Mouse (Mus musculus): Measurements from ENCODE around the gene Pja2. TPM values are rescaled to one million over a fixed set of nuclear protein-coding genes. Genes with fewer than 3 reads are reported as not detected.

Pja2 gene
- polyA plus RNA-seq, 1 experiment: 1.8 TPM

DNA sequence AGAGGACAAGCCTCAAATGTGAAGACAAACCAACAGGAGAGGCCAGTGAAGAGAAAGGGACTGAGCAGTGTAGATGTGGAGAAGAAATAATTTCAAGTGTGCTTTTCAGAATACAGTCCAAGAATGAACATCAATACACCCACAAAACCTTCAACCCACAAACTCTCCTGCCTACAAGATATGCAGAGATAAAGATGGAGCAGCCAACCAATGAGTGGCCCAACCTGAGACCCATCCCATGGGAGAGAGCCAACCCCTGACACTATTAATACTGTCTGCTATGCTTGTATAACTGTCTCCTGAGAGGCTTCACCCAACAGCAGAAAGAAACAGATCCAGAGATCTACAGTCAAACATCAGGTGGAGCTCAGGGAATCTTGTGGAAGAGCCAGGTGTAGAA is 16.3 kb downstream of the Pja2 start:
- TF ChIP-seq GATA1 (IDR thresholded peaks at IDR 0.05; ENCODE audit: low read length): no peak

DNA sequence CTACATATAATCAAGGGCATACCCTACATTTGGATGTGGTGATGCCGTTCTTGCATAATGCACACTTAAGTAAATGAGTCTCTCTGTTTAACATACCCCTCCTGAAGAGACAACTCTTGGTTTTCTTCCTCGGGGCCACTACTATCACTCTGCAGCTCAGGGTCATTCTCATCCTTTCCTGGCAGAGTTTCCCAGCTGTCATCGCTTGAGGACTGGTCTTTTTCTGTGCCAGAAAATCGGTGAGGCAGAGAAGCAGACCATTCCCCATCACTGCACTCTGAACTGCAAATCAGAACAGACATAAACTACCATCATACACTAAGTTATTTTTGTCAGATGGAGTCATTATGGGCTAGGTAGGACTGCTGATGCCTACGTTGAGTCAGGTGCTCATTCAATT is 34.1 kb downstream of the Pja2 start:
- TF ChIP-seq GATA1 (IDR thresholded peaks at IDR 0.05; ENCODE audit: low read length): no peak

DNA sequence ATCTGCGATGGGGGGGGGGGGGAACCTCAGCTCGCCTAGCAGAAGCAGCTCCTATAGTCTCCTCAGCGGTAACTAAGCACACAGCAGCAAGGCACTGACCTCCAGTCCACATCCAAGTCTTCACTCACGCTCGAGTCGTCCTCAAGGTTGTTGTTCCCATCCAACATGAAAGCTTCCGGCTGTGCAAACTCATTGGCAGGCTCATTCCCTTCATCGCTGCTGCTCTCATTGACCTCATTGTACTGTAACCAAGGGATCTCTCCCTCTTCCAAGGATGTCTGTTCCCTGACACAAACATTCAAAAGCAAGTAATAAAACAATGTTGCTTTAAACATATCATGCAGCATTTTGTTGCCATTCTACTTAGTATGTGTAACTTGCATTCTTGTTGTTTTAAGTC is 39.0 kb downstream of the Pja2 start:
- no peak for TF ChIP-seq GATA1 (IDR thresholded peaks at IDR 0.05; ENCODE audit: low read length)

DNA sequence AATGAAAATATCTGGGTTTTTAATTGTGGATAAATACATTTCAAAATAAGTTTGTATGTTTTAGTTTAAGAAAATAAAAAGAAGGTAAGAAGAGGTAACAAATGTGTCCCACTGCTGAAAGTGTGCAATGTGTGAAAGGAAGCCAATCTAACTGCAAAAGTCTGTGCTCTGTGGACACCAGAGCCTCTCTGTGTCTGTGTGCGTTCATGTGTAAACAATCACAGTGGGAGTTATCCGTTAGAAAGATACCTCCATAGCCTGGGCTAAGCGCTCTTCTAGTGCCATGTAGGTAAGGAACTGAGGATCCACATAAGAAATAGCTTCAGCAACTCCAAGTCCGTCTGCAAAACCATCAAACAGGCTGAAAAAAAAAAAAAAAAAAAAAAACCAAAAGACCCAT is 42.0 kb downstream of the Pja2 start:
- no peak for TF ChIP-seq GATA1 (IDR thresholded peaks at IDR 0.05; ENCODE audit: low read length)

DNA sequence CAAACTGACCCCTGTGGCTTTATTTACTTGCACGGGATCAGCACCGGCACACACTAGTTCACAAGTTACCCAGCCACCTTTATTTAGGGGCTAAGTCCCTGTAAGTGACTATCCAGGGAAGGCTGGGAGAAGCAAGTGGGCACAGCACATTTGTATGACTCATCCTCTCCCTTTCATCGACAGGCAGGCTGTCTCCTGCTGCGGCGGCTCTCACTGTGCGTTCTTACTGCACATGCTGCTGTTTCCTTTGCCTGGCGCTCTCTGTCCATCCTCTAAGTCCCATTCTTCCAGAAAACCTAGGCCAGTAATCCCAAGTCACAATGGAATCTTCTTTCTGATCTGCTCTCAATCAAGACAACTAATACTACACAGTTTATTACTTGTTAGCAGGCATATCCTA is 43.7 kb downstream of the Pja2 start:
- TF ChIP-seq GATA1 (IDR thresholded peaks at IDR 0.05; ENCODE audit: low read length): no peak

DNA sequence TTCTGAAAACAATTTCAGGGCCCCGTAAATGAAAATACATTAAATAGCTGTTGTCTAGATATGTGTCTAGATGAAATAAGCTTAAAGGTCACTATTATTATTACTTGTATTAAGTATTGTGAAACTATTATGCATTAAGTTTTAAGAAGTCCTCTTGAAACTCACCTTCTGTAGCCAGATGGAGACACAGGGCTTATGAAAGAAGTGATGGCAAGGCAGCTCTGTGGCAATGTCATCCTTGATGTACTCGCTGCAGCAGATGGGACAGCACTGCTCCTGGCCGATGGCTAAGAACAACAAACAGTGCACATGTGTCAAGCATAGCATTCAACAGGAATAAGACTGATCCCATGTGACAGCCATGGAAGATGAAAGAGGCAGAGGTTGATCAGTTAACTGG is 44.9 kb downstream of the Pja2 start:
- TF ChIP-seq GATA1 (IDR thresholded peaks at IDR 0.05; ENCODE audit: low read length): no peak

DNA sequence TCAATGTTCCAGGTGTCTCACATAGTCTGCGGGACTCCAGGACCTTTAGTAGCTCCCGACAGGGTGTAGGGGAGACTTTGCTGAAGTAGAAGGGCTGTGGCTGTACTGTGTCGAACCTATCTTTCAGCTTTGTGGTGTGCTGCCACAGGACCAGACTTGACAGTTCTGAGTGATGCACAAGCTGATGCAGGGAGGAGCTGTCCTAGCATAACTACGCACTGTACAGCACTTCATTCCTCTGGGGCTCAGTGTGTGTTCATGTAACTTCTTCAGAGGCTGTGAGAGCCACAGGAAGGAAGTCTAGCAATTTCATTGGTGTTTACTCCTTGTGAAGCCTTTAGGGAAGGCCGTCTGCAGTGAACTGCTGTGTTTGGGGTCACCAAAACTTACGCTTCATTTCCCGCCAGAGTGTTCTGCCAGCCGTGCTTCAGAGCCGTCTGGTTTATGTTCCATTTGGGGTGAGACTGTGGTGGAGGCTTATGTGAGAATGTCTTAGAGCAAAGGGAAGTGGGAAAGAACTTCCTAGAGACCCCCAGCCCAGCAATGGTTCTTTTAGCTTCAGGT is 54.0 kb downstream of the Pja2 start:
- TF ChIP-seq GATA1 (IDR thresholded peaks at IDR 0.05; ENCODE audit: low read length): no peak

DNA sequence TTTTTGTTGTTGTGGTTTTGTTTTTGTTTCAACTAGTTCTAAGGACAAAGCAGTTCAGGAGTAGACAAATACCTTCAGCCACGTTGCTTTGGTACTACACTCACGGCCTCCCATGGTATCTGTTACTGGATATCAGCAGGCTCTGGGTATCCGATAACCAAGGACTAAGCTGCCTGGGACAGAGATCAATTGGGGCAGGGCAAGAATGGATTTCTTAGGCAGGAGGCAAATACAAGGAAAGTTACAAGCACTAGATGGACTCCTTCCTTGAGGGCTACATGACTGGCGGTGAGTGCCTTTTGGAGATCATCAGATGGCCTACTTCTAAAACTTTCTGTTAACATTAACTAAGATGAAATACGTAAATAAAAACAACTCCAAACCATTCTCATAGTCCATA is 55.0 kb downstream of the Pja2 start:
- no peak for TF ChIP-seq GATA1 (IDR thresholded peaks at IDR 0.05; ENCODE audit: low read length)

DNA sequence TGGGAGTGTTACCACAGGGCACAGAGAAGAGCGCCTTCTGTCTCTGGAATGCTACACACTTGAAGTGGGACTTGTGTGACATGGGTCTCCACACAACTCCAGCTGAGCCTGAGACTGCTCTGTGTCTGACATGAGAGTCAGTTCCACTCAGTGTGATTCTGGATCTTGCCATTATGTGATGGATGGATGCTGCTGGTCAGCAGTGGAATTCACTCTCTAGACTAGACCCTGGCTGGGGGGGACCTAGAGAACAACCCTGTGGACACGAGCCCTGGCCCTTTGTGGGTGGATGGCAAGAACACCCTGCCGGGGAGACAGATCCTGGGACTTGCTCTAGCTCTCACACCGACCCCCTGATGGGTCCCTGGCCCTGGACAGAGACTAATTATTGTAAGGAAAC is 56.5 kb downstream of the Pja2 start:
- no peak for TF ChIP-seq GATA1 (IDR thresholded peaks at IDR 0.05; ENCODE audit: low read length)

DNA sequence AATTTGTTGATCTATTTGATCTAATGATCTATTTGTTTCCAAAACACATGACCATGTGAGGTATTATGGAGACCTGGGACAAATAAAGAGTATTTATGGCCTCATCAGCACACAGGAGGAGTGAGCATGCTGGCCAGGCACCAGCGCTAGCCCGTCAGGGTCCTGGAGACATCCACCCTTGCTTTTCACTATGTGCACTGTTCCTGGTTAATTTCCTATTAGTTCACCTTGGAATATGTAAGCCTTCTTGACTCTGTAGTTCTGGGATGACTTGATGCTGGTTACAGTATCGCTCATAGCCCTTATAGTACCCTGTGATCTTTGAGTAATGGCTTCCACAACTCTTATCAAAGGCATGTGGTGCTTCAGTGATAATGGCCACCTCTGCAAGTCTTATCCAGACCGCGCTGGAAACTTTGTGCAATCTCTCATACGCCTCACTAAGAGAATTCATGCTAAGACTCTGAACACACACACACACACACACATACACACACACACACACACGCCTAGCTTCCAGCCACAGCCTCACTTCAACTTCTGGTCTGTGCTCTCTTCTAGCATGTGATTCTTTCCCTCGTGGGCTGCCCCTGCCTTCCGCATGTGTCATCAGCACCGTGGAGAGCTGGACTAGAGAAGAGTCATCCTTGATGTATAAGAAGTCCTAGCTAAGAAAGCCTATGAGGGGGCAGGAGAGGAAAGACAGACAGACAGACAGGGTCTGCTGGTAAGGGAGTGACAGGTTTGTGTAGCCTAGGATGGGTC is 57.2 kb downstream of the Pja2 start:
- TF ChIP-seq GATA1 (IDR thresholded peaks at IDR 0.05; ENCODE audit: low read length): no peak

DNA sequence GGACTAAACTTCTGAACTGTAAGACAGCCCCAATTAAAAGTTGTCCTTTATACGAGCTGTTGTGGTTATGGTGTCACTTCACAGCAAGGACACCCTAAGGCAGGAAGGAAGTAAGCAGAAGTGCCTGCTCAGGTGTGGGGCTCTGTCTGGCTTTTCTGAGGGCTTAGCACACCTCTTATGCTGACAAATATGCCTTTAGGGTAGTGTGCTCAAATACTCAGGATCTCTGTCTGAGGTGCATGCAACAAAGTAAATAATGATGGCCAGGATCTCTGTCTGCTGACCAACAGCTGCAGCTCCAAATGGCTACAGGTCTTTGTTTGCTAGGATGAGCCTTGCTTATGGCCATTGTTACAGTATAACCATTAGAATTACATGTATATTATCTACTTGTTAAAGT is 71.1 kb downstream of the Pja2 start:
- no peak for TF ChIP-seq GATA1 (IDR thresholded peaks at IDR 0.05; ENCODE audit: low read length)

DNA sequence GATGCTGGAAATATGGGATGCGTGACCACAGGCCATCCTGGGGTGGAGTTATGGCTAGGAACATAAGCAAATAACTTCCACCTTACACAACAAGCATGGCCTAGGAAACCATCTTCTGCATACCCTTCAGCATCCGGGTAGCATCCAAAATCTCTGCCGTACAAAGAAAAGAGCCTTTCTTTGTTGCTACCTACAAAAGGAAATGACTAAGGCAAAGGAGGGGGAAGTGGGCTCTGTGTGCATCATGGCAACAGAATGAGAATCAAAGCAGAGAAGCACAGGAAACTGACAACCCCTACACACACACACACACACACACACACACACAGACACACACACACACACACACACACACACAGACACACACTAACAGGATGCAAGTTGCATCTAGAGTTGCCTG is 83.5 kb downstream of the Pja2 start:
- TF ChIP-seq GATA1 (IDR thresholded peaks at IDR 0.05; ENCODE audit: low read length): no peak

DNA sequence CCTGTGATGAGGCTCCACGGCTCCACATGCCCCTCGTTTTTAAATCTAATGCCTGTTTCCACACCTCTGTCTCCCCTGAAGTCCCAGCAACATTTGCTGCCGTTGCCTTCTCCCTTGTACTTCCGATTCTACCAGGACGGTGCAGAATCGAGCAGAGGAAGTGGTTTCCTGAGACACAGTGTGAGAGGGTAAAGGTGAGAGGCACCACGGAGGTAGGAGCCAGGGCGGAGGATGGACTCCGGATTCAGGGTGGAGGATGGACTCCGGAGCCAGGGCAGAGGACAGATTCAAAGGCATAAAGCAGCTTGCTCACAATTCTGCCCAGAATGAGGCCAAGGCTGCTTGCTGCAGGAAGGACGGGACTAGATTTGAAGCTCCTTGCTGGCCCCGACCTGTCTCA is 88.8 kb downstream of the Pja2 start:
- no peak for TF ChIP-seq GATA1 (IDR thresholded peaks at IDR 0.05; ENCODE audit: low read length)

DNA sequence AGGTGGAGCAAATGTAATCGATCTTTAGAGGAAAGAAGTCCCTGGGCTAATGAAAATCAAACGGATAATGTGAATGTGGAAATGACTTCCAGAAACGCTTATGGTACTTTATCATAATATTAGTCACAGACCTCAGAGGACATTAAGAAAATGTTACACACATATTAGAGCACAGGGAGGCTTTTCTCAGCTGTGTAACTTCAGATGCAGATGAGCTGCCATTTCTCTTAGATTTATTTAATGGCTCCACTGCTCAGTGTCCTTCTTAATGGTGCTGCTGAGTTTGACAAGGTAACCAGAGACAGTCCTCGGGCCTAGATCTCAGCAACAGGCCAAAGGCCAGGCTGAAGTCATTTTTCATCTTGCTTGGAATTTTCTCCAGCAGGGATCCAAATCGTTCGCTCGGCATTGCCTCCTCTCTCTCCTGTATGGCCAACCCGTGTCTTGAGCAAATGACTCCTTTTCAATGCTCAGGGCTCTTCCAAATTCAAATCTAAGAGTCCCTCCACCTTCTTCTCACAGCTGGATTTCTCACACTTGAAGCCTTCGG is 89.3 kb downstream of the Pja2 start:
- TF ChIP-seq GATA1 (IDR thresholded peaks at IDR 0.05; ENCODE audit: low read length): no peak

DNA sequence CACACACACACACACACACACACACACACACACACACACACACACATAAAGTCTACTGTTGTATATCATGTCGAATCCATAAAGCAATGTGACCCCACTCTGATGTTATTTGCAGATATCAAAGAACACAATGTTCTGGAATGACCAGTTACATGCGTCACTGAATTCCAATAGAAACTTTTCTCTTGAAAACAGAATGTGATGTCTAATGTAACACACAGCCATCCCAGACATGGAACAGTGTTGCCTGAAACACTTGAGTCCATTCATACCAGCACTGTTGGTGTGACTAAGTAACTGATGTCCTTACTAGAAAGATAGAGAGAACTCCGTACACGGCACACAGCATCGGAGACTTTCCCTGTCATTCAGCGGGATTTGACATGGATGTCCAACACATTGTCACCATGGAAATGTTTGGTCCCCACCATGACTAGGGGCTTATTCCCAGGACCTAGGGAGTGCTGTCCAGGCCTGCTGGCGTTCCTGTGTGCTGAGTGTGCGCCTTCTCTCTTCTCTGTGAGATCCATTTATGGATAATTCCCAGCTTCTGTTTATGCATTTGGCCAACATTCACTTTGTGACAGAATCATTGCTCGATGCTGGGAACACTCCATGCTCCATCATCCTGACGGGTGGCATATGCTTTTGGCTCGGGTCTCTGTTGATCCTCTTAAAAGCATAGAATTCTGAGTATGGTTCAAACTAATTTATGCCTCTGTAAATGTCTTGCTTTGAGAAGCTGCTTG is 90.0 kb downstream of the Pja2 start:
- no peak for TF ChIP-seq GATA1 (IDR thresholded peaks at IDR 0.05; ENCODE audit: low read length)

DNA sequence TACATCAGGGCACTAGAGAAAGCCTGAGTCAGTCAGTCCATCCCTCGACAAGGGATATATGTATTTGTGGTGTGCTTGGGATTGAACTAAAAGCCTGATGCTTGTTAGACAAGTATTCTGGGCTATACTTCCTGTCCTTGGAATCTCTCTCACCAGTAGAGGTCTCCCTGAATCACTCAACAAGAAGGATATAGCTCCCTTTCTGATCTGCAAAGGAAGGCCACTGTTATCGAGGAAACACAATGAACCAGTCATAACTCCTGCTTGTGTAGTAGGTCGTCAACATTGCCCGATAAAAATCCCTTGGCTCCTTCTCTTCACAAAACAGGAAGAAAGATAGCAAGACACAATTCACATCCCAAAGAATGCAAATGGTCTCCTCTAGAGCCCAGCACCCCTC is 99.6 kb downstream of the Pja2 start:
- no peak for TF ChIP-seq GATA1 (IDR thresholded peaks at IDR 0.05; ENCODE audit: low read length)
